11 mouse cellular contexts compared by ENCODE assay signal in the genomic region with DNA sequence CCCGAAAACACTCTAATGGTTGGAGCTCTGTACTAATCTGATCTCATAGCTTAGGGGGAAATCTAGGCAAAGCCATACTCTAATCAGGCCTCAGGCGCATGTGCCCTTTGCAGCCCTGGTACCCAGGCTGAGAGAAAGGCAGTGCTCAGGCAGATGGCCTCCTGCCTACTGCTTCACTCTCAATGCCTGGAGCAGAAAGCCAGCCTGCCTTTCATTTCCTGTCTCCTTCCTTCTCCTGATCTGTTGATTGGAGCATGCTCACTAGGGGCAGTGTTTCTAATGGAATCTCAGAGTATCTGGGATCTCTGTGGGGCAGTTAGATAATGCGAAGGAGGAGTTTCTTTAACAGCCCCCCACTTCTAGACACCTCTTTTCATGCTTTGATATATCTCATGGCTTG. TPM values are rescaled to one million over a fixed set of nuclear protein-coding genes. Genes with fewer than 3 reads are reported as not detected.
A peak's percentile ranks its signal among the peaks of the same experiment; 100 is the strongest.
DNase-seq lines count a peak whose midpoint lies in the region; ATAC-seq lines count a peak whose summit lies in the region.
"Had no signal": no experiment of that assay in that cellular context is flagged by ENCODE, and none has a peak within 500 bp of the region (broad histone marks: within the 10 kb centered on the region; RNA-seq: fewer than 3 reads in every experiment).

No protein-coding gene starts in this region.

- no peaks in the 10 kb centered on the region for H3K27me3 ChIP-seq in hindbrain, embryonic 14.5 days (ENCODE audit: control insufficient read depth, insufficient read depth, low read length)
- H3K27me3 ChIP-seq in hindbrain, embryonic 12.5 days: no peaks in the 10 kb centered on the region
- H3K27me3 ChIP-seq in embryonic facial prominence, embryonic 11.5 days (ENCODE audit: control insufficient read depth, insufficient read depth, low read length): no peaks in the 10 kb centered on the region
- H3K27me3 ChIP-seq: limb, embryonic 15.5 days had no signal

- no peak overlapping the region for H3K9ac ChIP-seq in hindbrain, embryonic 14.5 days
- no peak overlapping the region for H3K9ac ChIP-seq in hindbrain, embryonic 12.5 days
- H3K9ac ChIP-seq in embryonic facial prominence, embryonic 11.5 days (replicated peaks; ENCODE audit: low read length): no peak overlapping the region
- H3K9ac ChIP-seq: limb, embryonic 15.5 days had no signal

- no peak overlapping the region for H3K4me3 ChIP-seq in hindbrain, embryonic 14.5 days (replicated peaks; ENCODE audit: low read length)
- no peak overlapping the region for H3K4me3 ChIP-seq in hindbrain, embryonic 12.5 days
- no peak overlapping the region for H3K4me3 ChIP-seq in embryonic facial prominence, embryonic 11.5 days (ENCODE audit: low read depth, low read length)
- H3K4me3 ChIP-seq: limb, embryonic 15.5 days had no signal

- ATAC-seq in cerebellum, adult (ENCODE audit: insufficient number of reproducible peaks, low FRiP score, low TSS enrichment): peak; percentile 59; the same call in 1 of the 2 replicates
- no peak for ATAC-seq in hindbrain, embryonic 14.5 days (ENCODE audit: low FRiP score)
- no peak for ATAC-seq in hindbrain, embryonic 12.5 days (ENCODE audit: low FRiP score)
- ATAC-seq in embryonic facial prominence, embryonic 11.5 days (replicated peaks; ENCODE audit: insufficient number of reproducible peaks, low FRiP score, low TSS enrichment, low read depth): no peak

- no peak overlapping the region for H3K4me2 ChIP-seq in hindbrain, embryonic 14.5 days (replicated peaks)
- no peak overlapping the region for H3K4me2 ChIP-seq in hindbrain, embryonic 12.5 days (replicated peaks)
- H3K4me2 ChIP-seq in embryonic facial prominence, embryonic 11.5 days (ENCODE audit: low read depth, low read length): no peak overlapping the region
- H3K4me2 ChIP-seq: limb, embryonic 15.5 days had no signal

- peaks cover 24% of the 10 kb centered on the region for H3K4me1 ChIP-seq in hindbrain, embryonic 14.5 days (replicated peaks; ENCODE audit: control insufficient read depth, insufficient read depth, low read length)
- peaks cover 13% of the 10 kb centered on the region for H3K4me1 ChIP-seq in hindbrain, embryonic 12.5 days
- H3K4me1 ChIP-seq in embryonic facial prominence, embryonic 11.5 days (ENCODE audit: control insufficient read depth, insufficient read depth, low read length): no peaks in the 10 kb centered on the region

- DNase-seq in cerebellum, postnatal 4 days (ENCODE audit: low spot score in 2 of 2): no peak
- DNase-seq in hindbrain, embryonic 14.5 days (ENCODE audit: low spot score): no peak
- peak; percentile 13 for DNase-seq in NIH3T3 (ENCODE audit: low read depth)
- peak; percentile 40 for DNase-seq in embryonic facial prominence, embryonic 11.5 days (ENCODE audit: low spot score)
- no peak for DNase-seq in thymus, postnatal 14 days
- DNase-seq in urinary bladder, postnatal 4 days (ENCODE audit: low spot score in 2 of 2): no peak
- DNase-seq: kidney, postnatal 36 days had no signal

- 81% methylated on average over 3 of the region's 3 CpGs for WGBS in hindbrain, embryonic 14.5 days
- WGBS in hindbrain, embryonic 12.5 days: 81% methylated on average over 3 of the region's 3 CpGs
- WGBS in embryonic facial prominence, embryonic 11.5 days: 68% methylated on average over 3 of the region's 3 CpGs

- H3K9me3 ChIP-seq in hindbrain, embryonic 14.5 days (ENCODE audit: control insufficient read depth, low read length): no peaks in the 10 kb centered on the region
- H3K9me3 ChIP-seq in hindbrain, embryonic 12.5 days (replicated peaks): no peaks in the 10 kb centered on the region
- H3K9me3 ChIP-seq in embryonic facial prominence, embryonic 11.5 days (replicated peaks; ENCODE audit: control insufficient read depth, low read length): no peaks in the 10 kb centered on the region
- H3K9me3 ChIP-seq: limb, embryonic 15.5 days had no signal

- H3K36me3 ChIP-seq in hindbrain, embryonic 14.5 days (replicated peaks; ENCODE audit: control insufficient read depth, insufficient read depth): no peaks in the 10 kb centered on the region
- H3K36me3 ChIP-seq in hindbrain, embryonic 12.5 days: 0 out of 2 replicates have a peak, but pooled peaks cover 2% of the 10 kb centered on the region
- H3K36me3 ChIP-seq in embryonic facial prominence, embryonic 11.5 days (replicated peaks; ENCODE audit: control insufficient read depth, insufficient read depth, low read depth, low read length): no peaks in the 10 kb centered on the region
- H3K36me3 ChIP-seq: limb, embryonic 15.5 days had no signal

- peak overlapping the region; percentile 26; the same call in 1 of the 2 replicates for H3K27ac ChIP-seq in hindbrain, embryonic 14.5 days
- H3K27ac ChIP-seq in hindbrain, embryonic 12.5 days: no peak overlapping the region
- H3K27ac ChIP-seq in embryonic facial prominence, embryonic 11.5 days (replicated peaks; ENCODE audit: low read depth, low read length): no peak overlapping the region
- H3K27ac ChIP-seq: limb, embryonic 15.5 days had no signal

RNA-seq across cellular contexts. Expression of gene Gnb5, which starts 13.3 kb away (rescaled TPM):
- 89.7 and 94.9 TPM in 2 replicates for polyA plus RNA-seq in hindbrain, embryonic 14.5 days (2014; fragmentation: Nextera tagmentation; extraction: Ambion mirVana)
- polyA plus RNA-seq in hindbrain, embryonic 12.5 days (2016; fragmentation: Nextera tagmentation; extraction: Ambion mirVana): 33.4 and 35.3 TPM in 2 replicates
- 32.0 and 34.3 TPM in 2 replicates for polyA plus RNA-seq in embryonic facial prominence, embryonic 11.5 days (2014; fragmentation: Nextera tagmentation; extraction: Ambion mirVana)

RNA-seq across cellular contexts. Expression of gene Bcl2l10, which starts 28.2 kb away (rescaled TPM):
- polyA plus RNA-seq in hindbrain, embryonic 14.5 days (2014; fragmentation: Nextera tagmentation; extraction: Ambion mirVana): not detected in 2 replicates
- polyA plus RNA-seq in hindbrain, embryonic 12.5 days (2016; fragmentation: Nextera tagmentation; extraction: Ambion mirVana): not detected in 2 replicates
- not detected in 2 replicates for polyA plus RNA-seq in embryonic facial prominence, embryonic 11.5 days (2014; fragmentation: Nextera tagmentation; extraction: Ambion mirVana)
- polyA plus RNA-seq: C2C12; limb, embryonic 15.5 days had no signal

Comparison
In these comparisons a context has a peak if more than half of its experiments do, and no peak if none do; other contexts are left out.
1. DNase-seq: peak in NIH3T3 (single experiment) and embryonic facial prominence, embryonic 11.5 days (single experiment); none in cerebellum, postnatal 4 days (0 of 2), hindbrain, embryonic 14.5 days (single experiment), thymus, postnatal 14 days (single experiment) and urinary bladder, postnatal 4 days (0 of 2).